Mouse (Mus musculus): ENCODE data around the gene Xxylt1.
A peak's percentile ranks its signal among the peaks of the same experiment; 100 is the strongest.

The Xxylt1 gene

DNA sequence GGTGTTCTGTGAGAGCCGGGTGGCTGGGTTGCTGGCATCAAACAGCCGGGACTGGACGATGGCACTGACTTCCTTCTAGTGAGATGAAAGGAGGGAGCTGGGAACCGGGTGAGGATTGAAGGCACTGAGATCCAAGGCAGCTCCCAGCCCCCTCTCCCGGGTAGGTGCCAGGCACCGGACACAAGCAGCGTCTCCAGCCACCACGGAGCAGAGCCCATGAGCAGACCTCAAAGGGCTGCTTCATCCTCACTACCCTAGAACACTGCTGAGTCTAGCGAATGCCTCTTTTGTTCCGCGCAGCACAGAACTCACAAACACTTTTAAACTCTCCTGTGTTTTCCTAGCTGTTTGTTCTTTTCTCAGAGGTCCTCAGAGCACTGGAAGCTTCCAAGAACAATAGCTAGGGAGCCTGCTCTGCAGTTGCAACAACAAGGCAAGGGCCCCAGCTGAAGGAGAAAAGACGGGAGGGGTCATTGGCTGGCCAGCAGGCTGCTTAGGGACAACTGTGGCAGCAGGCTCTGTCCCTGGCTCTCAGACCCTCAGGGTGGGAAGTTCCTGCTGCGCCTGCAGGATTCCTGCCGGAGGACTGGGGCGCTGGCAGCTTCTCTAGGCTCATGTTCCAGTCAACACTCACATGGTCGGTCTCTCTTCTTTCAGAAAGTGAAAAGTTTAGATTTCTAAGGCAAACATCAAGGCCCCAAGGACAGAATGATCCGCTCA lies 96.2 kb downstream of the Xxylt1 start:
- no peak for DNase-seq

DNA sequence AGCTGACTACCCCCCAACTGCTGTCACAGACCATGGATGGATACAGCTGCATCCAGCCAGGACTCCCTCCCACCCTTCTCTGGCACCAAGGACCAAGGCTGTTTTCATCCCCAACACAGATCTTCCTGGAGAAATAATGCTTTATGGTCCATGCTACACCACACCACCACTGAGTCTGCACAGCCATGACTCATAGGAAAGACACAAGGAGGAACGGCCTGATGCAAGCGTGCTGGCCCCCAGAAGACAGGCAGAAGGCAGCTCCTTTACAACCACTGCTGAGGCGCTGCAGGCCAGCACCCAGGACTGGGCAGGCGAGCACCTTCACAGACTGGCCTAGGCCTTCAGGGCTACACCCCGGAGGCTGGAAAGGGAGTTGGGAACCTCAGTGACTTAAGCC lies 97.1 kb downstream of the Xxylt1 start:
- DNase-seq = no peak

- DNase-seq = no peak
Observed at GRCm38 (mm10) chr16:30983699-30984098, 97.5 kb downstream of the Xxylt1 start.

DNA sequence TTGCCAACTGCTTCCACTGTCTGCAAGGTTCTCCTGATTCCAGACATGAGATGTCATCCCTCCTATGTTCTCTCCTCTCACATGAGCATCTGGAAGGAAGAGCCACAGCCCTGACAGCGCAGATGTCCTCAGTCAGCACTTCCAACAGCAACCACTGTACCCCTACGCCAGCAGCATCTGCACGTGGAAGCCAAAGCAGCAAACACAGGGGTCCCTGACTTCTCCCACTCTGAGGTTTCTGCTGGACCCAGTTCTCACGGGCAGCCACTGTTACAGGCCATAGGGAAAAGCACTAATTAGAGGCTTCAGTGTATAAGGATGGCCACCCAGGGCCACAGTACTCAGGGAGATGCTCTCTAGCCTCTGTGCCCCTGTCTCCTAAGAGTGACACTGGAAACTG lies 98.0 kb downstream of the Xxylt1 start:
- no peak for DNase-seq

DNA sequence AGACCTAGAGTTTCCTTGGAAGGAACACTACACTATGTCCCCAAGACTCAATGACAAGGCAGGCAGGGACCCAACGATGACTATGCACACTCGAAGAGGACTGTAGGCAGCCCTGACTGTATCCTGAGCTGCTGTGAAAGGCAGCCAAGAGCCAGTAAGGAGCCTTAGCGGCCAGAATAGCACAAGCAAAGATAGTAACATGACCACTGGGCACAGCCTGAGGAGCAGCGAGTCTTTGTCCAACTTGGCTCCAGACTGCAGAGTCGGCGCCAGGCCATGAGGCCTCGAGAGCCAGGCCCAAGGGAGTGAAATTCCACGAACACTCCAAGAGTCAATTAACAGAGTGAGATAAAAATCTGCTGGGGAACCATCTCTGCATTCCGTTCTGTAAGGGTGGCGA lies 99.9 kb downstream of the Xxylt1 start:
- DNase-seq = no peak

GRCm38 (mm10) chr16:30979905-30980304 lies 101.3 kb downstream of the Xxylt1 start:
- DNase-seq = no peak

DNA sequence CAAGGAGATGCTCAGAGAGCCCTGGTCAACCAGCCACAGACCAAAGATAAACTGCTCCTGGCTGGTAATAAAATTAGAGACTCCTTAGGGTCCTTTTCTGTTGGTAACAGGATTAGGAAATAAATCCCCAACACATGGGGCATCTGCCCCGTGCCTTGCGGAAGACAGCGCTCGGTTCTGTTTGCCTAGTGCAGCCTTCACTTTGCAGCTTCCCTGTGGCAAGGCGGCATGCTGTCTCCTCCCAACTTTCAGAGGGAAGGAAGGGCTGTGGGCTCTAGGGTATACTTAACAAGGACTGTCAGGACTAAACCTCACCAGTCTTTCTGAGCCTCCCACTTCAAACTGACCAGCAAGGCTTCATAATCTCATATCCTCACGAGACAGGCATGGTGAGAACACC lies 103.5 kb downstream of the Xxylt1 start:
- no peak for DNase-seq

- peak; percentile 96 for DNase-seq
Observed at GRCm38 (mm10) chr16:30977186-30977585, 104.0 kb downstream of the Xxylt1 start.

DNA sequence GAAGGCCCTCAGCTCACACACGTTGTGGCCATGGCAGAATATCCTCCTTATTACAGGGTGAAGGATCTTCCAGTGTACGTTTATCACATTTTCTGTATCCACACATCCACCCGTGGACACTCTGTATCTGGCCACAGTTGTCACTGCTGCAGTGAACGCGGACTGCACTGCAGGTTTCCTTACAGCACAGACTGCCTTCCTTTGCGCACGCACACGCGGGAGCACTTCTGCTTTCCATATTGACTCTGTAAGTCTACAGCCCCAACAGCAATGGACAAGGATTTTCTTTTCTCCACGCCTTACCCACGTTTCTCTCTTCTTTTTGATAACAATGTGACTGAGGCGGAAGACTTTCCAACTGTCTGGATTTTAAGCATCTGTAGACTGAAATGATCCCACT lies 106.7 kb downstream of the Xxylt1 start:
- DNase-seq = no peak

DNA sequence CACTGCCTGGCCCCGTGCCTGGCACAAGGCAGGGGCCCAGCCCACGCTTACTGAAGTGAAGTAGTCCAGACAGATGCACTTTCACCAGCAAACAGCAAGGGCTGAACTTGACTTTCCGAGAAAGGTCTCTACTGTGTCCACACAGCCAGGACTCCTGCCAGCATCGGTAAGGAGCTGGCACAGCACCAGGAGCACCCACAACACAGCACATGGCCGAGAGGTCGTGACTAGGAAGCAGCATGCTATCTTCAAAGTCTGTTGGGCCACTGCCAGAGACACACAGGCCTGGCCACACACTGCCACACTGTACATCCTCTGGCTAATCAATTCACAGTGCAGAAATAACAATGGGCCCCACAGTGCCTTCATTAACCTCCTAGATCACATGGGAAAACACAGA lies 107.8 kb downstream of the Xxylt1 start:
- DNase-seq = no peak

GRCm38 (mm10) chr16:30971950-30972541 lies 109.2 kb downstream of the Xxylt1 start:
- peak; percentile 58 for DNase-seq

DNA sequence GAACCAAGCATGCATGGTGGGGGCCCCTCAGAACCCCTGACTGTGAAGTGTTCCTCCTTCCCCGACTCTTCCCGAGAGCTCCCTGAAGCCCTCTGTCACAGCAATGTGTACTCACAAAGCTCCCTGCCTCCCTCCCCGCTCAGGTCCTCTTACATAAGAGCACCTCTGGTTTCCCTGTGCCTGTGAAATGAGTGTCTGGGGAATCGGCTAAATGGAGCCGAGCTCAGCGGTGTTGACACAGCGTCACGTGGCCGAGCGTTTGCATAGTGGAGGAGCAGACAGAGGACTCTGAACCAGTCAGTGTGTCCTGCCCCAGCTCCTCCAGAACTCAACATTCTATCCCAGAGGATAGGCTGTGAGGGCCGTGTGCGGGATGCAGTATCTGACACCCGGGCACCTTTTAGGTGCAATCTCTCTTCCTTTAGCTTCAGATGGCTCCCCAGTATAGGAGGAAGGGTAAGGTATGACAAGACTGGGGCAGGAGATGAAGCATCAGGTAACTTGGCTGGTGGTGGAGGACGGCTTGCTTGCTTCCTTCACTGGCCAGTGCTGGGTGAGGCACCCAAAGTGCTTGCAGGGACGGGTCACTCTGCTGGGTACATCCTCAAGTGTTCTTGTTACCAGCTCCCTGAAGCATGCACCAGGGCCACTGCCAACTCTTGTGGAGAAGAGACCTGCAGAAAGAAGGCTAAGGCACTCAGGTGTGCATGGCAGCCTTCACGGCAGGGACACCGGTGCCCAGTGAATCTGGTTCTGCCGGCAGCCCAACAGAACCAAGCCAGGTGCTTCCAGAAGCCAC lies 111.8 kb downstream of the Xxylt1 start:
- no peak for DNase-seq

DNA sequence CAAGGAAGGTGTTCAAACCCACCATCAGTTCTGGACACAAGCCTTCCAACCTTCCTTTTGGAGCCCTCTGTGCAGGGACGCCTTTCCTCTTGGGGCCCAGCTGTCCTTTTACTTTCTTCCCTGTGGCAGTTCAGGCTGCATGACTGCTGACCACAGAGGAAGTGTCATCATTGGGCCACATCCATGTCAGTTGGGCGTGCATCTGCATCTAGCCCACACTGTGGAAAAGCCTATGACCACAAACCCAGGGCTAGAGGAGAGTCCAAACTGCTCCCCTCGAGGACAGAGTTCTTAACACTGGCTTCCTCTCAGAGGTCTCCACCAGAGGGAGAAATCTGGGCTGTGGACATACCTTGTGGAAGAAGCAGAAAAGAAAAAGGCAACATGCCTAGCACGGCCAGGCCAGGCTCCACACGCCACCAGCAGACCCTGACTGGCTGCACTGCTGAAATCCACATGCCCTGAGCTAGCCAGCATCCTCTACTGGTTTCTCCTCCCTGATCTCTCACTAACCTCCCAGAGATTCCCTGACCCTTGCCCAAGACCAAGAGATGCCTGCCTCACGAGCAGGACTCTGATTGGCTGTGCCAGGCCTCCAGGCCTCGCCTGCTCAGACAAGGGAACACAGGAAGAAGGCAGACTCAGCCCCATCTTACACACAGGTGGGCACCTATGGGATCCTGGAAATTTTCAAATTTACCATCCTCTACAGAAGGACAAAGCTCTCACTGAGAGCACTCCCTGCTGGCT lies 112.7 kb downstream of the Xxylt1 start:
- no peak for DNase-seq

DNA sequence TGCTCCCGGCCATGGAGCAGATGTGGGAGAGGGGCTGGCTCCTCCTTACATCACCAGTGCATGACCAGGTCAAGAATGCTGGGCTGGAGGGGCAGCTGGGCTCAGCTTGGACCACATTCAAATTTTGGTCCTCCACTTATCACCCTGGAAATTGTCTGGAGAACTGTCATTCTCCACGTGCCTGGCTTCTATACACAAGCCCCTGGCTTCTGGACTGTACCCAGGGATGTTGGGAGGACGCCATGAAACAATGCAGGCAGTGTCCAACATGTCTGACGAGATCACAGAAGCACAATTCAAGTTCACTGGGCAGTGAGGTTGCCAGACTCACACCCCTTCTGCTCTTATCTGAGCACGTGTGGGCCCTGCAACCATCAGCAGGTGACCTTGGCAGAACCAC lies 114.5 kb downstream of the Xxylt1 start:
- no peak for DNase-seq

GRCm38 (mm10) chr16:30964891-30965290 lies 116.3 kb downstream of the Xxylt1 start:
- DNase-seq = no peak

- no peak for DNase-seq
Observed at GRCm38 (mm10) chr16:30964411-30964810, 116.8 kb downstream of the Xxylt1 start.

DNA sequence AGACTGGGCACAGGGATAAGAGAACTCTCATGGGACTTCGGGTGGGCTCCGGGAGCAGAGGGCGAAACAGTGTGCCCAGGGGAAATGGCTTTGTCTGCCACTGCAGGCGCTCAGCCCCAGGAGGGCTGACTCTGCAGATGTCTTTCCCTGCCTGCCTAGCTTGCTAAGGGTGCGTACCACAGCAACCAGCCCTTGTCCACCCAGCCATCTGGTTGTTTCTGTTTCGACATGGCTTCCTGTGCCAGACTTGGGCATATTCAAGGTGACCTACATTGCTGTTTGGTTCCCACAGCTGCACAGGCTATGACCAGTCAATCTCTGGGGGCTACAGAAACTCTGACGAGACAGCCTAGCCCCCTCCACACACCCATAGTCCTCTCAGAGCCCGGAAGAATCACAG lies 118.7 kb downstream of the Xxylt1 start:
- DNase-seq = peak; percentile 56

DNA sequence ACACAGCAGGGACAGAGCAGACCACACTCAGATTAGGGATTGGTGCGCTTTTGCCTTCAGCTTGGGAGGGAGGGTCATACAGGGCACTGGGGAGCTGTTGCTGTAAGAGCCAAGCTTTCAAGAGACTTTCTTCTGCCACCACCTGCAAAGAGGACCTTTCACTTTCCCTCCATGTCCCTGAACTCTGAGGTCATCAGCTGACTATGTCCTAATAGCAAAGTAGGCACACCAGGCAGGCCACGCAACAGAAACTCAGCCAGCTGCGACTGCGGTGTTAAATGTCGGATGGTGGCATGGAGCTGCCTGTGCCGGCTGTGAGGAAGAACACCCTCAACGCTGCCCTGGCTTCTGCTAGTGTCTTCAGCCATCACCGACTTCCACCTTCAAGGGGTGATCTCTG lies 120.1 kb downstream of the Xxylt1 start:
- DNase-seq = no peak

DNA sequence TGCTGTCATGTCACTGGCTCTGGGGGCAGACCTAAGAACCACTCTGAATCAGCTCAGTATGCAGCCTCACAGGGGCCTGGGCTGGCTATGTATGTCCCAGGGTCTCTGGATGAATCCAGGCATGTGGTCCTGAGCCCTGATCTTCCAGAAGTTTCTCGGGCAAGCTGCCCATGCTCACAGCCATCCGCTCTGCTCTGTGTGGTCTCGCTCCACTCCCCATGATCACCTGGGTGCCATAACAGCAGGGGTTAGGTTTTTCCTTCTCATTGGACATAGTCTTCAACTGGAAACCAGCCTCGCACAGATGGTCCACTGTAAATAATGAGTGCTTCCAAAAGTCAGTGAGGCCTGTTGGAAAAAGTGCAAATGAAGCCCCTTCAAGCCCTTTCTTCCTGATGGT lies 121.0 kb downstream of the Xxylt1 start:
- no peak for DNase-seq

- DNase-seq = no peak
Observed at GRCm38 (mm10) chr16:30959692-30960091, 121.5 kb downstream of the Xxylt1 start.

DNA sequence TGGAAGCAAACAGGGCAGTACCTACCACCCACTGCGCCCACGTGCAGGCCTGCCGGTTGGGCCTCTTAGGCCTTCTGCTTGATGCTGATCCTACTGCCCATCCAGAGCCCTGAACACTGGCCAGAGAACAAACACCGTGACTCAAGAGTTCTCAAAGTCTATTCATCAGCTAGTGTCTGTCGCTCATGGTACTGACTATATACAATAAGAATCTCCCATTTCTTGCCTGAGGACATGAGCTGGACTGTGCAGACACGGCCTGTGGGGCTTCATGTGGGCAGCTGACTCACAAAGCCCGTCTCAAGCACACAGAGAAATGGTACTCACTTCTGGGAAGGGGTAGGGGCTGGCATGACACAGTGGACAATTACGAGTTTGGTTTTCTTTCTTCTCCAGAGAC lies 125.1 kb downstream of the Xxylt1 start:
- no peak for DNase-seq

DNA sequence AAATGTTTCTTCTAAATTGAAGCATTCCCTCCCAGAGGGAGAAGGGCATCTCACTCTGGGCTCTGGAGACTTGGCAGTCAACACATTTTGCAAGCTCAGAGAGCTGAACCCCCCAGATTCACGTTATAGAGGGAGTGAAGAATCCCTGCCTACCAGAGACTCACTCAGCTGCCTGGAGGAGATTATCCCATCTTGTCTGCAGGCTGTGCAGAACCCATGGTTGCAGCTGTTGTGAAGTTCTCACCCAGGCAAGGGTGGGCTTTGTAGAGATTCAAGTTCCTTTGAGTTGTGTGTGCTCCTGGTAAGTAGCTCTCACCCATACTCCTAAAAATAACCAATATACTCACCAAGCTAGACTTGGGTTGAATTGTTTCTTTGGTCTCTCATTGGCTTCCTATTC lies 132.6 kb downstream of the Xxylt1 start:
- no peak for DNase-seq

GRCm38 (mm10) chr16:30948216-30948615 lies 133.0 kb downstream of the Xxylt1 start:
- DNase-seq = no peak

Data from thymus, postnatal 14 days (tissue).